Mouse (Mus musculus): Measurements from ENCODE around the gene Pld4. TPM values are rescaled to one million over a fixed set of nuclear protein-coding genes. Genes with fewer than 3 reads are reported as not detected.

Pld4 gene
- polyA plus RNA-seq, 1 experiment from 2014 or later: 8.4 TPM

DNA sequence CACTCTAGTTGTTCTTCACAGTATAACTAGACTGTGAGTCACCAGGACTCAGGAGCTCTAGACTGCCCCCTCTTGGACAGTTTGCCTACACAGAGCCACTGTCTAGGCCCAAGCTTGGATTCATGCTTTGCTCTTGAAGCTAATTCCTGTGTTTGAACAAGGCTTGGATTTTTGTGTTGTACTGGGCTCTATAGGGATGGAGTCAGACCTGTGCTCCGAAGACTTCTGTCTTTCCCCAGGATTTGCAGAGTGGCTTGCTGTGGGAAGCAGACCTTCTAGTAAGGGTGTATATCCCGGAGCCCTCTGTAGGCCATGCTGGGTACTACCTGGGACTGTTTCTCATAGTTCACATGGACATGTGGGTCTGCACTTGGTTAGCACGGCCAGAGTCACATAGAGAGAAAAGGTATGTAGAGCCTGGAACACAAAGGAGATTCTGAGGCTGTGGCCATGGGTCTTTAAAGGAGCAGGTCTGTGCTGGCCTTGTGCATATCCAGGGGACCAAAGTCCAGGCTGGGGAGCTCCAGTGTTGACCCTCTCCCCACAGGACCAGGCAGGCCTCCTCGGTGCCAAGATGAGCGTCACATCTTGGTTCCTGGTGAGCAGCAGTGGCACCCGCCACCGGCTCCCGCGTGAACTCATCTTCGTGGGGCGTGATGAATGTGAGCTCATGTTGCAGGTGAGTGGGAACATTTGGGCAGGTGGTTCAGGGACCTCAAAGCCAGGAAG is 36.2 kb upstream of the Pld4 start:
- H3K27ac ChIP-seq (replicated peaks): no peak overlapping the region
- 78% methylated on average over 11 of the region's 11 CpGs for WGBS

DNA sequence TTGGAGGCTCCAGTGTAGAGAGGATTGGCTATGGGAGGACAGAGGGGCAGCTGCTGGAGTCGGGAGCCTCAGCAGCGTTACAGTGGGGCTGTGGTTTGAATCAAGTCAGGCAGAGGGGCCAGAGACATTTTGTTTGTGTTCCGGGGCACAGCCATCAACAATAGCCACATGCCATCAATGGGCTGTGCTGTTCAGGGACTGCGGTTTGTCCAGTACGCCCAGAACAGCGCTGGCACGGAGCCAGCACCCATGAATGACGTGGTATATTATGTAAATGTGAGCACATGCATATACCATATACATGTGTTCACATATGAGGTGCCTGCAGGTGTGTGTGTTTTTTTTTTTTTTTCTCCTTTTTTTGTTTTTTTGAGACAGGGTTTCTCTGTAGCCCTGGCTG is 32.7 kb upstream of the Pld4 start:
- H3K36me3 ChIP-seq: peaks cover 23% of the 10 kb centered on the region
- no peak overlapping the region for H3K4me3 ChIP-seq (replicated peaks)
- H3K4me1 ChIP-seq: peaks cover 39% of the 10 kb centered on the region
- 60% methylated on average over 8 of the region's 8 CpGs for WGBS
- H3K9ac ChIP-seq (replicated peaks): no peak overlapping the region
- H3K27me3 ChIP-seq (replicated peaks): no peaks in the 10 kb centered on the region
- H3K9me3 ChIP-seq (replicated peaks): no peaks in the 10 kb centered on the region
- H3K4me2 ChIP-seq: no peak overlapping the region
- no peak overlapping the region for H3K27ac ChIP-seq (replicated peaks)
- no peak for ATAC-seq (ENCODE audit: low FRiP score)

More for the DNA sequence above, 36.2 kb upstream of the Pld4 start:
- no peak for ATAC-seq (ENCODE audit: low FRiP score)
- peaks cover 9% of the 10 kb centered on the region for H3K27me3 ChIP-seq (replicated peaks)
- peaks cover 4% of the 10 kb centered on the region; the same call in 1 of the 2 replicates for H3K36me3 ChIP-seq
- H3K4me2 ChIP-seq: peak overlapping the region; percentile 3; the same call in 1 of the 2 replicates
- no peak overlapping the region; the same call in 1 of the 2 replicates for H3K4me3 ChIP-seq (replicated peaks)
- H3K9me3 ChIP-seq (replicated peaks): no peaks in the 10 kb centered on the region
- no peak overlapping the region for H3K9ac ChIP-seq (replicated peaks)
- H3K4me1 ChIP-seq: peaks cover 54% of the 10 kb centered on the region

DNA sequence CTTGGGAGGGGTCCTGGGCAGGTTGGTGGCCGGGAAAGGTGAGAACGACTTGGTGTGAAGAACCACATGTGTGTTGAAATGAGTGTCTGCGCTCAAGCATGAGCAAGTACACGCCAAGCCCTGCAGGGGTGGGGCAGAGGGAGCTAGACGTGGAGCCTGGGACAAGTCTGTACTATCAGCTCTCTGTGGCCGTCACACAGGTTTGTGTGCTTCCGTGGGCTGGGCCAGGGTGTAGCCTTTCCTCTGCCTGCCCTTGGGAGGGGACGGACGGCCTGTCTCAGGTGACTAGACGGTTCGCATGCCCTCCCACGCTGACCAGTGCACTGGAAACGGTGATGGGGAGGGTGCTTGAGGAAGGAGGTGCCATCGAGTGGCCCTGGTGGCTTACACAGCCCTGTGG is 29.6 kb upstream of the Pld4 start:
- Histone ChIP-seq H3K4me3 (replicated peaks) (no peak overlapping the region), H3K27me3 (replicated peaks) (no peaks in the 10 kb centered on the region), H3K4me1 (peaks cover 11% of the 10 kb centered on the region), H3K36me3 (peaks cover 53% of the 10 kb centered on the region), H3K4me2 (no peak overlapping the region), H3K9ac (replicated peaks) (no peak overlapping the region), H3K27ac (replicated peaks) (no peak overlapping the region), H3K9me3 (replicated peaks) (no peaks in the 10 kb centered on the region)
- no peak for ATAC-seq (ENCODE audit: low FRiP score)
- 89% methylated on average over 14 of the region's 14 CpGs for WGBS

DNA sequence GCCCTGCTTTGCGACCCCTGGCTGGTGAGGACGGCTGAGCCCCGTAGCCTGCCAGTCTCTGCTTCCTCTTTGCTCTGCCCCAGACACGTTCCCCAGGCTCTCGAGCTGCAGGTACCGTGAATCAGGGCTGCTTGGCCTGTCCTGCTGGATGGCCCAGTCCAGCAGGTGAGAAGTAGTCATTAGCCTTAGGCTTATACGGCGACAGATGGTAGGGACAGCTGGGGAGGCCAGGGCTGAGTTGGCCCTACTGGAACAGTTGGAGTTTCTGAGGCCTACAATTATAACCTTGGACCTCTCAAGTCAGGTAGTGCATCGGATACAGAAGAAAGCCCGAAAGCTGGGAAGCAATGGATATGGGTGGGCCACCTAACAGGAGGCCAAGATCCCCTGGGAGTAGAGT is 27.9 kb upstream of the Pld4 start:
- no peak overlapping the region for H3K4me2 ChIP-seq
- no peaks in the 10 kb centered on the region for H3K27me3 ChIP-seq (replicated peaks)
- ATAC-seq (ENCODE audit: low FRiP score): no peak
- no peak overlapping the region for H3K9ac ChIP-seq (replicated peaks)
- no peaks in the 10 kb centered on the region for H3K4me1 ChIP-seq
- no peaks in the 10 kb centered on the region for H3K9me3 ChIP-seq (replicated peaks)
- H3K4me3 ChIP-seq (replicated peaks): no peak overlapping the region
- peaks cover 68% of the 10 kb centered on the region for H3K36me3 ChIP-seq
- 93% methylated on average over 10 of the region's 10 CpGs for WGBS
- H3K27ac ChIP-seq (replicated peaks): no peak overlapping the region

DNA sequence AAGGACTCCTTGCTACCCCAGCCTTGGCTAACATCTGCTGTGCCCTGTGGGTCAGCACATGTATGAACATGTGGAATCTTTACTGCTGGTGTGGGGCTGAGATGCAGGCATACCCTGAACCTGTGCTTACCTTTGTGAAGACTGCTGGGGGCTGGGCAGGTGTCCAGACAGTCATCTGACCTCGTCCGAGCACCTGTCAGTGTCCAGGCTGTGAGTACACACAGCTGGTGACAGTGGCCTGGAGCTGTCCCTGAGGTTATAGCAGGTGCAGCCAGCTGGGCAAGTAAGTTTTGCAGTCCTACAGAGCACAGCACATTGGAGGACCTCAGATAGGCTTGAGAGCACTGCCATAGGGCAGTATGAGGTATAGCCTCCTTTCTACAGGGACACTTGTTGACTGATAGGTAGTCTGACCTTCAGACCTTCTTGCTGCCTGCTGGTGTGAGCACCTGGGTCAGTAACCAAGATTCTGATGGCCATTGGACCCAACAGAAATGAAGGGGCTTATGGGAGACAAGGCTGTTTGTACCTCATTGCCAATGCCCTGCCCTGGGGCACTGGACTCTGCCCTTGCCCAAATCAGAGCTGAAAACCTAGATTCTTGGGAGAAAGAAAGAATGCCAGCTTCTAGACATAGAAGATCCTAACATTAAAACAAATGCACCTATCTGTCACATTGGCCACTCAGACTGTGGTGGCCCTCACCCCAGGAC is 26.2 kb upstream of the Pld4 start:
- no peaks in the 10 kb centered on the region for H3K9me3 ChIP-seq (replicated peaks)
- WGBS: 79% methylated on average over 2 of the region's 2 CpGs
- no peak overlapping the region for H3K9ac ChIP-seq (replicated peaks)
- peaks cover 83% of the 10 kb centered on the region for H3K36me3 ChIP-seq
- H3K27ac ChIP-seq (replicated peaks): no peak overlapping the region
- H3K4me3 ChIP-seq (replicated peaks): no peak overlapping the region
- no peaks in the 10 kb centered on the region for H3K27me3 ChIP-seq (replicated peaks)
- H3K4me1 ChIP-seq: no peaks in the 10 kb centered on the region
- ATAC-seq (ENCODE audit: low FRiP score): no peak
- no peak overlapping the region for H3K4me2 ChIP-seq

DNA sequence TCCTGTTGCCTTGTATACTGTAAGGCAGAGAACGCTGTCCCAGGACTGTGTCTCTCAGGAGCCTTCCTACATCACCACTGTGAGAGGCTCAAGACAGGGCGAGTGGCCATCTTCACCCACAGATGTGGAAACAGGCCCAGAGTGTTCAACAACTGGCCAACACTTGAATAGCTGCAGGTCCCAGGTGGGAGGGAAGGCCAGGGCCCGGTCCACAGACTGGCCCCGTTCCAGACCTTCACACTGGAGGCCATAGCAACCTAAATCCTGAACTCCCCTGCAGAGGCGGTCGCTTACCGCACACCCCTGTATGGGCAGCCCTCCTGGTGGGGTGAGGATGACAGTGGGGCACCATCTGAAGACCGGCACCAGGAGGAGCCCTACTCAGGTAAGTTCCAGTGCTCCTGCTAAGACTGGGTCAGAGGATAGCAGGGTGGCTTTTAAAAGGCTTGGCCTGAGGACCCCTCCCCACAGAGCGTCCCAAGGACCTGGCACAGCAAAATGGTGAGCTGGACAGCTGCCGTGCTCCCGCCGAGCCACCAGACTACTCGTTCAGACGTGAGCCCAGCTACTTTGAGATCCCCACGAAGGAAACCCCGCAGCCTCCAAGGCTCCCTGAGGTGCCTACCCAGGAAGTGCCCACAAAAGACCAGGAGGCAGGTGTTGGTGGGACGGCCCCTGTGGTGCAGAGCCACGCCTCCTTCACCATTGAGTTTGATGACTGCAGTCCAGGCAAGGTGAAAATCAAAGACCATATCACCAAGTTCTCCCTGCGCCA is 25.4 kb upstream of the Pld4 start:
- H3K4me2 ChIP-seq: no peak overlapping the region
- peaks cover 90% of the 10 kb centered on the region for H3K36me3 ChIP-seq
- ATAC-seq (ENCODE audit: low FRiP score): no peak
- H3K27me3 ChIP-seq (replicated peaks): no peaks in the 10 kb centered on the region
- H3K9me3 ChIP-seq (replicated peaks): no peaks in the 10 kb centered on the region
- H3K27ac ChIP-seq (replicated peaks): no peak overlapping the region
- H3K4me1 ChIP-seq: no peaks in the 10 kb centered on the region
- H3K9ac ChIP-seq (replicated peaks): no peak overlapping the region
- 89% methylated on average over 19 of the region's 19 CpGs for WGBS
- H3K4me3 ChIP-seq (replicated peaks): no peak overlapping the region

DNA sequence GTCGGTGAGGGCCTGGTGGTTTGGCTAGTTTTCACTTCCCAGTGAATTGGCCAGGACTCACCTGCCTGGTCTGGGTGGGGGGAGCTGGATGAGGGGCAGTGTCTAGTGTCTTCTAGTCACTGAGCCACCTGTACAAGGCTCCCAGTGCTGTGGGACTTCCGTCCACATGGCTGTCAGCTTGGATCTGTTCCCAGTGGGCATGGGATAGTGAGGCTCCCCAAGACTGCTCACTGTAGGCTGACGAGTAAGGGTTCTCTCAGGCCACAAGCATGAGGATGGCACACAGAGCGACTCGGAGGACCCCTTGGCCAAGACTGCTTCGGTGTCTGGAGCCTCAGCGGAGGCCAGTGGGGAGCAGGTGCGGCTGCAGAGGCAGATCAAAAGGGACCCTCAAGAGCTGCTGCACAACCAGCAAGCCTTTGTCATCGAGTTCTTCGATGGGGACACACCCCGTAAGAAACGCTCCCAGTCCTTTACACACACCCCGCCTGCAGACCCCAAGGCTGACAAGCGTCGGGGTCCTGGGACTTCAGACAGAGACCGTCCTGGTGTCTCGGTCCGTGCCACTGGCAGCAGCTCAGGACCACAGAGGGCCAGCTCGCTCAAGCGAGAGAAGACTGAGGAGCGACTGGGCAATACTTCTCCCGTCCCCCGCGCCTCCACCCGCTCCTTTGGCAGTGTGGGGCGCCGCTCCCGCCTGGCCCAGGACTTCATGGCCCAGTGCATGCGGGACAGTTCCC is 24.4 kb upstream of the Pld4 start:
- Histone ChIP-seq H3K27ac (replicated peaks) (no peak overlapping the region), H3K36me3 (peaks cover 93% of the 10 kb centered on the region)
- 89% methylated on average over 29 of the region's 29 CpGs for WGBS

DNA sequence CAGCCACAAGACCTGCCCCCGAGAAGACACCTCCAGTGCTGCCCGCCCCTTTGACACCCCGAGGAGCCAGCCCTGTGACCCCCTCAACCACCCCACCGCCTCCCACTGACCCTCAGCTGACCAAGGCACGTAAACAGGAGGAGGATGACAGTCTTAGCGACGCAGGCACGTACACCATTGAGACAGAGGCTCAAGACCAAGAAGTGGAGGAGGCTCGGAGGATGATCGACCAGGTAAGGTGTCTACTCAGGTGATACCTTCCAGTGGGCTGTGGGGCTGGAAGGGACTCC is 23.9 kb upstream of the Pld4 start:
- peaks cover 88% of the 10 kb centered on the region for H3K36me3 ChIP-seq
- ATAC-seq (ENCODE audit: low FRiP score): no peak
- no peak overlapping the region for H3K27ac ChIP-seq (replicated peaks)
- no peak overlapping the region for H3K9ac ChIP-seq (replicated peaks)
- H3K4me2 ChIP-seq: no peak overlapping the region
- no peaks in the 10 kb centered on the region for H3K27me3 ChIP-seq (replicated peaks)
- no peaks in the 10 kb centered on the region for H3K9me3 ChIP-seq (replicated peaks)
- 91% methylated on average over 10 of the region's 10 CpGs for WGBS
- H3K4me3 ChIP-seq (replicated peaks): no peak overlapping the region
- H3K4me1 ChIP-seq: no peaks in the 10 kb centered on the region

More for the DNA sequence above, 24.4 kb upstream of the Pld4 start:
- H3K4me3 ChIP-seq (replicated peaks): no peak overlapping the region
- H3K9ac ChIP-seq (replicated peaks): no peak overlapping the region
- no peaks in the 10 kb centered on the region for H3K9me3 ChIP-seq (replicated peaks)
- no peaks in the 10 kb centered on the region for H3K4me1 ChIP-seq
- H3K27me3 ChIP-seq (replicated peaks): no peaks in the 10 kb centered on the region
- H3K4me2 ChIP-seq: no peak overlapping the region
- ATAC-seq (ENCODE audit: low FRiP score): no peak

DNA sequence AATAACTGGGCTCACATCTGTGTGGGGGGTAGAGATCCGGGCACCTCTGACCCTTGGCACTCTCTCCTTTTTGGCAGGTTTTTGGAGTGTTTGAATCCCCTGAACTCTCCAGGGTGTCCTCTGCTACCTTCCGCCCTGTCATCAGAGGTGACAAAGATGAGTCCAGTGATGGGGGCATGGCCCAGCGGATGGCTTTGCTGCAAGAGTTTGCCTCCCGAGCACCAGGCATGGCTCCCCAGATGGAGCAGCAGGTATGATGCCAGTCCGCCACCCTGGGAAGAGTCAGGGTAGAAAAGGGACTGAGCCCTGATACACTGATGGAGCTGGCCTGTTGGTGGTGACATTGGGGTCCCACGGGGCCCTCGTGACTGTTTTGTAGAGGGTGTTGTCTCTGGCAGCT is 23.4 kb upstream of the Pld4 start:
- Histone ChIP-seq H3K9me3 (replicated peaks) (no peaks in the 10 kb centered on the region), H3K4me1 (no peaks in the 10 kb centered on the region), H3K27ac (replicated peaks) (no peak overlapping the region), H3K36me3 (peaks cover 84% of the 10 kb centered on the region), H3K4me2 (no peak overlapping the region), H3K27me3 (replicated peaks) (no peaks in the 10 kb centered on the region), H3K4me3 (replicated peaks) (no peak overlapping the region), H3K9ac (replicated peaks) (no peak overlapping the region)
- no peak for ATAC-seq (ENCODE audit: low FRiP score)
- 91% methylated on average over 7 of the region's 7 CpGs for WGBS

DNA sequence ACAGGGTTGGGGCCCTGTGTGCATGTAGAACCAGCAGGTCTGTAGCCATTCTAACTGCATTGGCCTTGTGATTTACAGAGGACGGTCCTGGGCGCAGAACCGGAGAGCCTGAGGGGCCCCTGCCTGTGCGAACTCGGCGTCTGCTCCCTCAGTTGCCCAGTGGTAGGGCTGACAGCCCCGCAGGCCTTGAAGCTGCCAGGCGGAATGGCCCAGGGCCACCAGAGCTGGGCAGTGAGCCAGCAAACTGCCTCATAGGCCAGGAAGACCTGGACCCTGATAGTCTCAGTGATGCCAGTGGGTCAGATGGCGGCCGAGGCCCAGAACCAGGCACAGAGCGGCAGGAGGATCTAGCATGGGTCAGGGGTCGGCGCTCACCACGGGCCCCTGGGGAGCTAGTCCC is 22.7 kb upstream of the Pld4 start:
- no peak for ATAC-seq (ENCODE audit: low FRiP score)
- H3K9ac ChIP-seq (replicated peaks): no peak overlapping the region
- 83% methylated on average over 14 of the region's 14 CpGs for WGBS
- no peak overlapping the region for H3K4me3 ChIP-seq (replicated peaks)
- H3K27ac ChIP-seq (replicated peaks): no peak overlapping the region
- peaks cover 80% of the 10 kb centered on the region for H3K36me3 ChIP-seq
- no peaks in the 10 kb centered on the region for H3K27me3 ChIP-seq (replicated peaks)
- H3K9me3 ChIP-seq (replicated peaks): no peaks in the 10 kb centered on the region
- 0 out of 2 replicates have a peak, but pooled peaks cover 3% of the 10 kb centered on the region for H3K4me1 ChIP-seq
- H3K4me2 ChIP-seq: no peak overlapping the region

DNA sequence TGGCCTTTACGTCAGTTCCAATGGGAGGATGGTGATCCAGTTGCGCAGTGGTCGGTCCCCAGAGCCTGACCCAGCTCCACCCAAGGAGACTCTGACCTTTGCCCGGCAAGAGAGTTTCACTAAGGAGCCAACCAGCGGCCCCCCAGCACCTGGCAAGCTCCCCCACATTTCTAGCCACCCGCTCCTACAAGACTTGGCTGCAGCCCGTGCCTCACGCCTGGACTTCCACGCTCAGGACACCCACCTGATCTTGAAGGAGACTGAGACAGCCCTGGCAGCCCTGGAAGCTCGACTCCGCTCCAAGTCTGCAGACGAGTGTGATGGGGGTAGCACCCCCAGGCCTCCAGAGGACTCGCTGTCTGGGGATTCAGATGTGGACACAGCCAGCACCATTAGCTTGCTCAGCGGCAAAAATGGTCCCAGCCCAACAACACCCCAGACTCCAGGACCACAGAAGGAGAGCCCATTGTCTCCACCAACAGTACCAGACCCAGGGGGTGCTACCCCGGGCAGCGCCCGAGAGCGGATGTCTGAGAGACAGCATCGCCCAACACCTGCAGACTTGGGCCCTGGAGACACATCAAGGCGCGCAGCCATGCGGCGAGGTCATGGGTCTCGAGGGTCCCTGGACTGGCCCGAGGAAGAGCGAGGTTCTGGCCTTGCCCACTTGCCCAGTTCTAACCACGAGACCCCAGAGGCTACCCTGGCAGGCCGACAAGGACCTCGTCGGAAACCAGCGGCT is 22.0 kb upstream of the Pld4 start:
- Histone ChIP-seq H3K27ac (replicated peaks) (no peak overlapping the region), H3K4me2 (no peak overlapping the region), H3K9me3 (replicated peaks) (no peaks in the 10 kb centered on the region), H3K36me3 (peaks cover 73% of the 10 kb centered on the region), H3K4me3 (replicated peaks) (no peak overlapping the region), H3K4me1 (0 out of 2 replicates have a peak, but pooled peaks cover 10% of the 10 kb centered on the region), H3K9ac (replicated peaks) (no peak overlapping the region), H3K27me3 (replicated peaks) (no peaks in the 10 kb centered on the region)
- no peak for ATAC-seq (ENCODE audit: low FRiP score)
- WGBS: 95% methylated on average over 31 of the region's 31 CpGs

Measured in neural tube, embryonic 15.5 days (tissue).